Mouse (Mus musculus) ovary, postnatal 14 days (tissue): ENCODE measurements around the gene Gdf11.
A peak's percentile ranks its signal among the peaks of the same experiment; 100 is the strongest.

Experiments
- DNase-seq: peaks from one replicate; pipeline ENCODE4 v3.0.0; 2022; ENCODE audit warnings: low spot score

Gene Gdf11

GRCm38 (mm10) chr10:128919203-128919631 lies 27.7 kb upstream of the Gdf11 start:
- no peak for DNase-seq

GRCm38 (mm10) chr10:128918246-128918645 lies 26.7 kb upstream of the Gdf11 start:
- no peak for DNase-seq

- no peak for DNase-seq
These were observed 25.9 kb upstream of the Gdf11 start for GRCm38 (mm10) chr10:128917400-128917799.

- no peak for DNase-seq
These were observed 25.1 kb upstream of the Gdf11 start for GRCm38 (mm10) chr10:128916665-128917064.

- DNase-seq: no peak
These were observed 24.0 kb upstream of the Gdf11 start for GRCm38 (mm10) chr10:128915550-128915949.

GRCm38 (mm10) chr10:128913696-128914095 lies 22.2 kb upstream of the Gdf11 start:
- no peak for DNase-seq

GRCm38 (mm10) chr10:128913219-128913618 lies 21.7 kb upstream of the Gdf11 start:
- DNase-seq: peak; percentile 89

GRCm38 (mm10) chr10:128912791-128913190 lies 21.3 kb upstream of the Gdf11 start:
- DNase-seq: no peak

- DNase-seq: no peak
These were observed 20.8 kb upstream of the Gdf11 start for GRCm38 (mm10) chr10:128912268-128912667.

- no peak for DNase-seq
These were observed 19.9 kb upstream of the Gdf11 start for GRCm38 (mm10) chr10:128911430-128911829.

- DNase-seq: peak; percentile 61
These were observed 18.7 kb upstream of the Gdf11 start for GRCm38 (mm10) chr10:128910066-128910841.

- peak; percentile 75 for DNase-seq
These were observed 18.1 kb upstream of the Gdf11 start for GRCm38 (mm10) chr10:128909567-128910028.

- DNase-seq: no peak
These were observed 17.4 kb upstream of the Gdf11 start for GRCm38 (mm10) chr10:128908778-128909448.

- DNase-seq: no peak
These were observed 13.3 kb upstream of the Gdf11 start for GRCm38 (mm10) chr10:128904812-128905211.

- no peak for DNase-seq
These were observed 11.0 kb upstream of the Gdf11 start for GRCm38 (mm10) chr10:128902409-128902988.

GRCm38 (mm10) chr10:128901409-128901808 lies 9.9 kb upstream of the Gdf11 start:
- no peak for DNase-seq

GRCm38 (mm10) chr10:128900698-128901097 lies 9.2 kb upstream of the Gdf11 start, which contains the start of gene Cd63:
Gene Cd63, plus strand, starts transcription at chr10:128900989.
- no peak for DNase-seq

- DNase-seq: no peak
These were observed 8.4 kb upstream of the Gdf11 start for GRCm38 (mm10) chr10:128899759-128900490.

GRCm38 (mm10) chr10:128897501-128897900 lies 6.0 kb upstream of the Gdf11 start:
- DNase-seq: no peak

- no peak for DNase-seq
These were observed 5.3 kb upstream of the Gdf11 start for GRCm38 (mm10) chr10:128896807-128897206.

GRCm38 (mm10) chr10:128895952-128896693 lies 4.6 kb upstream of the Gdf11 start:
- DNase-seq: no peak
